Comparison of ENCODE assay signal across 9 mouse cellular contexts in genomic region chr11:49189737-49190136, GRCm38 (mm10). TPM values are rescaled to one million over a fixed set of nuclear protein-coding genes. Genes with fewer than 3 reads are reported as not detected.
DNase-seq lines count a peak whose midpoint lies in the region; ATAC-seq lines count a peak whose summit lies in the region.
"Had no signal": no experiment of that assay in that cellular context is flagged by ENCODE, and none has a peak within 500 bp of the region (broad histone marks: within the 10 kb centered on the region; RNA-seq: fewer than 3 reads in every experiment).

No protein-coding gene starts in this region.

- H3K9me3 ChIP-seq in forebrain, embryonic 13.5 days (replicated peaks), result no peaks in the 10 kb centered on the region
- no peaks in the 10 kb centered on the region for H3K9me3 ChIP-seq in forebrain, embryonic 16.5 days (ENCODE audit: control insufficient read depth, low read length)
- H3K9me3 ChIP-seq: hindbrain, embryonic 15.5 days had no signal

- H3K36me3 ChIP-seq in forebrain, embryonic 13.5 days (ENCODE audit: poor library complexity, severe bottlenecking), result no peaks in the 10 kb centered on the region
- no peaks in the 10 kb centered on the region for H3K36me3 ChIP-seq in forebrain, embryonic 16.5 days (ENCODE audit: control insufficient read depth, insufficient read depth)
- H3K36me3 ChIP-seq: hindbrain, embryonic 15.5 days had no signal

- ATAC-seq in forebrain, embryonic 13.5 days, result peak; percentile 24; the same call in 1 of the 2 replicates
- ATAC-seq in forebrain, embryonic 16.5 days, result no peak

- no peak overlapping the region for H3K9ac ChIP-seq in forebrain, embryonic 13.5 days
- no peak overlapping the region for H3K9ac ChIP-seq in forebrain, embryonic 16.5 days (replicated peaks; ENCODE audit: low read depth, low read length)
- H3K9ac ChIP-seq: hindbrain, embryonic 15.5 days had no signal

- no peak overlapping the region for H3K27ac ChIP-seq in forebrain, embryonic 13.5 days
- H3K27ac ChIP-seq in forebrain, embryonic 16.5 days (ENCODE audit: low read length), result no peak overlapping the region
- H3K27ac ChIP-seq: hindbrain, embryonic 15.5 days had no signal

- 5% methylated on average over 7 of the region's 7 CpGs for WGBS in forebrain, embryonic 13.5 days
- 6% methylated on average over 7 of the region's 7 CpGs for whole genome bisulfite sequencing in forebrain, embryonic 16.5 days

- DNase-seq in CD8-positive naive resting alpha-beta T cell, adult 2 months (ENCODE audit: low read depth in 2 of 2, low spot score in 2 of 2), result peak; percentile 53 to 73
- peak; percentile 40 for DNase-seq in c-Kit-positive CD71-positive TER-119-negative erythroid progenitor cells, embryonic 14.5 days (ENCODE audit: low read depth)
- DNase-seq in frontal cortex, adult 2 months (ENCODE audit: extremely low spot score in 1 of 2, low spot score in 1 of 2), result peak; percentile 27 to 86
- DNase-seq in kidney, postnatal 36 days, result peak; percentile 75 to 91
- DNase-seq in lung, postnatal 14 days, result peak; percentile 83
- DNase-seq in spleen, adult 12 weeks (ENCODE audit: low spot score), result peak; percentile 39

- no peak overlapping the region for H3K4me3 ChIP-seq in forebrain, embryonic 13.5 days
- no peak overlapping the region for H3K4me3 ChIP-seq in forebrain, embryonic 16.5 days (replicated peaks; ENCODE audit: low read length)
- H3K4me3 ChIP-seq: hindbrain, embryonic 15.5 days had no signal

- no peaks in the 10 kb centered on the region for H3K4me1 ChIP-seq in forebrain, embryonic 13.5 days
- H3K4me1 ChIP-seq in forebrain, embryonic 16.5 days (replicated peaks; ENCODE audit: control insufficient read depth, insufficient read depth, low read length), result no peaks in the 10 kb centered on the region
- H3K4me1 ChIP-seq: hindbrain, embryonic 15.5 days had no signal

- H3K4me2 ChIP-seq in forebrain, embryonic 13.5 days, result no peak overlapping the region
- H3K4me2 ChIP-seq in forebrain, embryonic 16.5 days (ENCODE audit: low read length), result no peak overlapping the region
- H3K4me2 ChIP-seq: hindbrain, embryonic 15.5 days had no signal

- no peaks in the 10 kb centered on the region for H3K27me3 ChIP-seq in forebrain, embryonic 13.5 days
- H3K27me3 ChIP-seq in forebrain, embryonic 16.5 days (replicated peaks; ENCODE audit: control insufficient read depth, insufficient read depth, low read length), result 0 out of 2 replicates have a peak, but pooled peaks cover 2% of the 10 kb centered on the region
- H3K27me3 ChIP-seq: hindbrain, embryonic 15.5 days had no signal

RNA-seq across cellular contexts. Expression of gene Btnl9, which starts 2.8 kb away (rescaled TPM):
- 0.03 and 0.26 TPM in 2 replicates for polyA plus RNA-seq in forebrain, embryonic 13.5 days (2015; fragmentation: Nextera tagmentation; extraction: Ambion mirVana)
- polyA plus RNA-seq in forebrain, embryonic 16.5 days (2015; fragmentation: Nextera tagmentation; extraction: Ambion mirVana), result not detected in 2 replicates
- 0.02 TPM in 1 of 2 replicates, not detected in the other for polyA plus RNA-seq in frontal cortex, adult 2 months (2012; rRNA removed)

RNA-seq across cellular contexts. Expression of gene Zfp62, which starts 13.4 kb away (rescaled TPM):
- 58.5 and 58.6 TPM in 2 replicates for polyA plus RNA-seq in forebrain, embryonic 13.5 days (2015; fragmentation: Nextera tagmentation; extraction: Ambion mirVana)
- 59.1 and 64.9 TPM in 2 replicates for polyA plus RNA-seq in forebrain, embryonic 16.5 days (2015; fragmentation: Nextera tagmentation; extraction: Ambion mirVana)
- 24.2 and 26.4 TPM in 2 replicates for polyA plus RNA-seq in frontal cortex, adult 2 months (2012; rRNA removed)

RNA-seq across cellular contexts. Expression of gene Olfr1394, which starts 35.6 kb away (rescaled TPM):
- not detected in 2 replicates for polyA plus RNA-seq in forebrain, embryonic 13.5 days (2015; fragmentation: Nextera tagmentation; extraction: Ambion mirVana)
- not detected in 2 replicates for polyA plus RNA-seq in forebrain, embryonic 16.5 days (2015; fragmentation: Nextera tagmentation; extraction: Ambion mirVana)
- polyA plus RNA-seq in frontal cortex, adult 2 months (2012; rRNA removed), result not detected in 2 replicates
- polyA plus RNA-seq: hindbrain, embryonic 15.5 days had no signal

RNA-seq across cellular contexts. Expression of gene Olfr1395, which starts 47.7 kb away (rescaled TPM):
- polyA plus RNA-seq in forebrain, embryonic 13.5 days (2015; fragmentation: Nextera tagmentation; extraction: Ambion mirVana), result not detected in 2 replicates
- polyA plus RNA-seq in forebrain, embryonic 16.5 days (2015; fragmentation: Nextera tagmentation; extraction: Ambion mirVana), result not detected in 2 replicates
- 0.04 and 0.11 TPM in 2 replicates for polyA plus RNA-seq in frontal cortex, adult 2 months (2012; rRNA removed)
- polyA plus RNA-seq: hindbrain, embryonic 15.5 days had no signal

RNA-seq across cellular contexts. Expression of gene Mgat1, which starts 54.3 kb away (rescaled TPM):
- polyA plus RNA-seq in forebrain, embryonic 13.5 days (2015; fragmentation: Nextera tagmentation; extraction: Ambion mirVana), result 25.5 and 30.6 TPM in 2 replicates
- polyA plus RNA-seq in forebrain, embryonic 16.5 days (2015; fragmentation: Nextera tagmentation; extraction: Ambion mirVana), result 28.0 and 31.8 TPM in 2 replicates
- polyA plus RNA-seq in frontal cortex, adult 2 months (2012; rRNA removed), result 58.5 and 65.0 TPM in 2 replicates
